Comparison of ENCODE assay signal across 8 mouse cellular contexts in genomic region chr1:165967027-165967654, GRCm38 (mm10). TPM values are rescaled to one million over a fixed set of nuclear protein-coding genes. Genes with fewer than 3 reads are reported as not detected.
DNase-seq lines count a peak whose midpoint lies in the region; ATAC-seq and TF ChIP-seq lines count a peak whose summit lies in the region.

No protein-coding gene starts in this region.

- peak; percentile 81 for TF ChIP-seq CTCF in intestine, postnatal 0 days (IDR thresholded peaks at IDR 0.05; ENCODE audit: low read depth)

- H3K27ac ChIP-seq in intestine, postnatal 0 days (ENCODE audit: low read depth, low read length): no peak overlapping the region
- H3K27ac ChIP-seq in intestine, embryonic 16.5 days (ENCODE audit: low read length): no peak overlapping the region
- H3K27ac ChIP-seq in forebrain, embryonic 16.5 days (ENCODE audit: low read length): no peak overlapping the region

- H3K4me2 ChIP-seq in intestine, postnatal 0 days (replicated peaks; ENCODE audit: low read depth): no peak overlapping the region
- H3K4me2 ChIP-seq in intestine, embryonic 16.5 days (ENCODE audit: low read depth, low read length): no peak overlapping the region
- no peak overlapping the region for H3K4me2 ChIP-seq in forebrain, embryonic 16.5 days (ENCODE audit: low read length)

- no peaks in the 10 kb centered on the region for H3K4me1 ChIP-seq in intestine, postnatal 0 days (replicated peaks; ENCODE audit: control insufficient read depth, insufficient read depth, low read length)
- H3K4me1 ChIP-seq in intestine, embryonic 16.5 days (ENCODE audit: control insufficient read depth, insufficient read depth, low read length): no peaks in the 10 kb centered on the region
- H3K4me1 ChIP-seq in forebrain, embryonic 16.5 days (replicated peaks; ENCODE audit: control insufficient read depth, insufficient read depth, low read length): peaks cover 17% of the 10 kb centered on the region

- 43% methylated on average over 4 of the region's 4 CpGs for WGBS in intestine, postnatal 0 days
- WGBS in intestine, embryonic 16.5 days: 44% methylated on average over 4 of the region's 4 CpGs
- WGBS in forebrain, embryonic 16.5 days: 23% methylated on average over 4 of the region's 4 CpGs

- no peaks in the 10 kb centered on the region for H3K27me3 ChIP-seq in intestine, postnatal 0 days (replicated peaks; ENCODE audit: control insufficient read depth, insufficient read depth, low read length)
- no peaks in the 10 kb centered on the region for H3K27me3 ChIP-seq in intestine, embryonic 16.5 days (replicated peaks; ENCODE audit: control insufficient read depth, insufficient read depth, low read length)
- H3K27me3 ChIP-seq in forebrain, embryonic 16.5 days (replicated peaks; ENCODE audit: control insufficient read depth, insufficient read depth, low read length): no peaks in the 10 kb centered on the region
- H3K27me3 ChIP-seq in splenic B cell, adult 2 months (ENCODE audit: control insufficient read depth, insufficient read depth, low read length, poor library complexity, severe bottlenecking): no peaks in the 10 kb centered on the region

- H3K9me3 ChIP-seq in intestine, postnatal 0 days (ENCODE audit: control insufficient read depth): no peaks in the 10 kb centered on the region
- no peaks in the 10 kb centered on the region for H3K9me3 ChIP-seq in intestine, embryonic 16.5 days (ENCODE audit: control insufficient read depth, low read length)
- no peaks in the 10 kb centered on the region for H3K9me3 ChIP-seq in forebrain, embryonic 16.5 days (ENCODE audit: control insufficient read depth, low read length)

- H3K36me3 ChIP-seq in intestine, postnatal 0 days (ENCODE audit: control insufficient read depth, insufficient read depth): no peaks in the 10 kb centered on the region
- H3K36me3 ChIP-seq in intestine, embryonic 16.5 days (ENCODE audit: control insufficient read depth, insufficient read depth, low read length): no peaks in the 10 kb centered on the region
- H3K36me3 ChIP-seq in forebrain, embryonic 16.5 days (ENCODE audit: control insufficient read depth, insufficient read depth): no peaks in the 10 kb centered on the region
- 0 out of 2 replicates have a peak, but pooled peaks cover 1% of the 10 kb centered on the region for H3K36me3 ChIP-seq in splenic B cell, adult 2 months (ENCODE audit: control insufficient read depth, insufficient read depth, low read length, poor library complexity, severe bottlenecking)

- ATAC-seq in intestine, postnatal 0 days: no peak
- no peak for ATAC-seq in intestine, embryonic 16.5 days
- ATAC-seq in forebrain, embryonic 16.5 days: peak; percentile 77

- H3K9ac ChIP-seq in intestine, postnatal 0 days (ENCODE audit: low read depth, low read length): no peak overlapping the region
- no peak overlapping the region for H3K9ac ChIP-seq in intestine, embryonic 16.5 days (ENCODE audit: low read depth, low read length)
- no peak overlapping the region for H3K9ac ChIP-seq in forebrain, embryonic 16.5 days (replicated peaks; ENCODE audit: low read depth, low read length)

- peak; percentile 55 for DNase-seq in ES-CJ7 (ENCODE audit: low read depth, low spot score)
- peak; percentile 56 for DNase-seq in c-Kit-positive CD71-positive TER-119-positive erythroid progenitor cells, embryonic 14.5 days (ENCODE audit: low spot score)
- peak; percentile 65 to 66 for DNase-seq in kidney, postnatal 4 days
- peak; percentile 47 for DNase-seq in lung, postnatal 25 days (ENCODE audit: low spot score)
- peak; percentile 83 for DNase-seq in splenic B cell, adult 2 months (ENCODE audit: low read depth, low spot score)

- H3K4me3 ChIP-seq in intestine, postnatal 0 days (ENCODE audit: low read depth, low read length): no peak overlapping the region
- H3K4me3 ChIP-seq in intestine, embryonic 16.5 days (ENCODE audit: low read length): no peak overlapping the region
- H3K4me3 ChIP-seq in forebrain, embryonic 16.5 days (replicated peaks; ENCODE audit: low read length): no peak overlapping the region

RNA-seq across cellular contexts. Expression of gene Pou2f1, which starts 35.3 kb away (rescaled TPM):
- 6.1 and 6.9 TPM in 2 replicates for polyA plus RNA-seq in intestine, postnatal 0 days (2015; fragmentation: Nextera tagmentation; extraction: Ambion mirVana)
- polyA plus RNA-seq in intestine, embryonic 16.5 days (2015; fragmentation: Nextera tagmentation; extraction: Ambion mirVana): 8.3 and 8.4 TPM in 2 replicates
- 22.7 and 22.9 TPM in 2 replicates for polyA plus RNA-seq in forebrain, embryonic 16.5 days (2015; fragmentation: Nextera tagmentation; extraction: Ambion mirVana)
